Mouse (Mus musculus) olfactory bulb, adult 2 months (tissue): Measurements from ENCODE around the gene Ahdc1. TPM values are rescaled to one million over a fixed set of nuclear protein-coding genes. Genes with fewer than 3 reads are reported as not detected.

Experiments
- H3K27ac ChIP-seq: fragments of 200-500 bp; 2 replicates; pipeline ENCODE4 v1.5.1; 2012; ENCODE audit warnings: low read depth, low read length; ENCODE audit not compliant: insufficient read depth
- H3K4me1 ChIP-seq: fragments of 200-500 bp; 2 replicates; pipeline ENCODE4 v1.6.1; 2012; ENCODE audit warnings: low read length; ENCODE audit not compliant: control insufficient read depth, insufficient read depth
- H3K4me3 ChIP-seq: fragments of 200-500 bp; 2 replicates; pipeline ENCODE4 v1.5.1; 2012; ENCODE audit warnings: mild to moderate bottlenecking, low read depth, low read length, moderate library complexity; ENCODE audit not compliant: insufficient read depth
- CTCF ChIP-seq: fragments of 200-500 bp; IDR thresholded peaks from 2 replicates; pipeline ENCODE4 v1.5.1; 2012; ENCODE audit warnings: low read depth, mild to moderate bottlenecking, low read length, moderate library complexity; ENCODE audit not compliant: insufficient read depth
- POLR2A ChIP-seq: fragments of 200-500 bp; IDR thresholded peaks from 2 replicates; pipeline ENCODE4 v1.6.1; 2012; ENCODE audit warnings: mild to moderate bottlenecking, low read depth, low read length, moderate library complexity; ENCODE audit not compliant: insufficient read depth
- WGBS: fragments of 180-500 bp; shearing (Covaris S2); methylation state at CpG from one replicate; pipeline ENCODE4 v1.1.7; 2018; 5-methylcytosine and 5-hydroxymethylcytosine counted together
- polyA plus RNA-seq: library from polyadenylated mRNA; stranded (reverse); fragments of >200 nt; gene quantifications from 2 replicates; pipeline ENCODE4 v1.2.4, GENCODE M21; 2012; ENCODE audit warnings: low replicate concordance; ENCODE audit not compliant: missing spikeins, insufficient read depth, insufficient read length

Ahdc1 gene
- polyA plus RNA-seq, 1 experiment = not detected

- H3K4me1 ChIP-seq = peaks cover 90% of the 10 kb centered on the region
- peak overlapping the region; percentile 47 for H3K27ac ChIP-seq
- 13% methylated on average over 16 of the region's 16 CpGs for WGBS
- TF ChIP-seq POLR2A (no peak), CTCF (no peak)
- H3K4me3 ChIP-seq = no peak overlapping the region
Measured at GRCm38 (mm10) chr4:133047353-133048105, 36.5 kb downstream of the Ahdc1 start.

- WGBS = 30% methylated on average over 19 of the region's 19 CpGs
- Histone ChIP-seq H3K4me3 (no peak overlapping the region), H3K4me1 (peaks cover 81% of the 10 kb centered on the region), H3K27ac (peak overlapping the region; percentile 42)
- TF ChIP-seq POLR2A = no peak
- no peak for TF ChIP-seq CTCF
Measured at GRCm38 (mm10) chr4:133049071-133049920, 38.2 kb downstream of the Ahdc1 start.

- H3K4me3 ChIP-seq = no peak overlapping the region
- 0 out of 2 replicates have a peak overlapping the region, but pooled peaks have one; percentile 33 for H3K27ac ChIP-seq
- TF ChIP-seq CTCF = no peak
- no peak for TF ChIP-seq POLR2A
- 66% methylated on average over 9 of the region's 9 CpGs for WGBS
- H3K4me1 ChIP-seq = peaks cover 75% of the 10 kb centered on the region
Measured at GRCm38 (mm10) chr4:133050196-133050836, 39.3 kb downstream of the Ahdc1 start.

GRCm38 (mm10) chr4:133050837-133051549 is 39.9 kb downstream of the Ahdc1 start:
- peaks cover 76% of the 10 kb centered on the region for H3K4me1 ChIP-seq
- WGBS = 92% methylated on average over 6 of the region's 6 CpGs
- TF ChIP-seq POLR2A (no peak), CTCF (no peak)
- H3K27ac ChIP-seq = no peak overlapping the region
- H3K4me3 ChIP-seq = no peak overlapping the region

GRCm38 (mm10) chr4:133051550-133051865 is 40.4 kb downstream of the Ahdc1 start:
- Histone ChIP-seq H3K4me3 (no peak overlapping the region), H3K4me1 (peaks cover 76% of the 10 kb centered on the region), H3K27ac (peak overlapping the region; percentile 16; the same call in 1 of the 2 replicates)
- WGBS = 53% methylated on average over 14 of the region's 14 CpGs
- TF ChIP-seq CTCF (no peak), POLR2A (no peak)

GRCm38 (mm10) chr4:133052029-133052745 is 41.1 kb downstream of the Ahdc1 start:
- WGBS = 30% methylated on average over 6 of the region's 6 CpGs
- H3K4me3 ChIP-seq = no peak overlapping the region
- H3K27ac ChIP-seq = peak overlapping the region; percentile 35
- peaks cover 71% of the 10 kb centered on the region for H3K4me1 ChIP-seq
- TF ChIP-seq POLR2A = no peak
- TF ChIP-seq CTCF = no peak

GRCm38 (mm10) chr4:133052995-133053572 is 42.0 kb downstream of the Ahdc1 start:
- WGBS = 51% methylated on average over 13 of the region's 13 CpGs
- Histone ChIP-seq H3K4me3 (no peak overlapping the region), H3K4me1 (peaks cover 69% of the 10 kb centered on the region), H3K27ac (peak overlapping the region; percentile 35)
- TF ChIP-seq POLR2A = no peak
- TF ChIP-seq CTCF = no peak
